8 mouse cellular contexts compared by ENCODE assay signal in genomic region chr7:55744566-55745220, GRCm38 (mm10). TPM values are rescaled to one million over a fixed set of nuclear protein-coding genes. Genes with fewer than 3 reads are reported as not detected.
DNase-seq lines count a peak whose midpoint lies in the region; ATAC-seq lines count a peak whose summit lies in the region.
"Had no signal": no experiment of that assay in that cellular context is flagged by ENCODE, and none has a peak within 500 bp of the region (broad histone marks: within the 10 kb centered on the region; RNA-seq: fewer than 3 reads in every experiment).

No protein-coding gene starts in this region.

- intact Hi-C loops in left cerebral cortex, postnatal 10 days (cut with DNase I), result no loop called here

- peak; percentile 5 for DNase-seq in 416B (ENCODE audit: low read depth)
- DNase-seq in frontal cortex, postnatal 14 days (ENCODE audit: low spot score in 2 of 2), result peak; percentile 42 to 55
- DNase-seq in left cerebral cortex, postnatal 10 days (ENCODE audit: extremely low spot score in 1 of 2, low spot score in 2 of 2), result peak; percentile 29 to 67
- DNase-seq in spleen, adult 12 weeks (ENCODE audit: low spot score), result no peak
- no peak for DNase-seq in urinary bladder, postnatal 14 days (ENCODE audit: low spot score)
- DNase-seq in yolk sac, embryonic 10.5 days (ENCODE audit: low spot score), result no peak

- peak; percentile 81 for ATAC-seq in cerebellum, adult (ENCODE audit: insufficient number of reproducible peaks, low FRiP score, low TSS enrichment)
- ATAC-seq: Patski had no signal

RNA-seq across cellular contexts. Expression of gene Siglech, which starts 23.3 kb away (rescaled TPM):
- total RNA-seq in left cerebral cortex, postnatal 10 days (2021), result 10 to 100 TPM; 12.1 to 12.3 TPM

RNA-seq across cellular contexts. Expression of gene Tubgcp5, which starts 49.3 kb away (rescaled TPM):
- 10 to 100 TPM; 25.7 to 27.5 TPM for total RNA-seq in left cerebral cortex, postnatal 10 days (2021)

Comparison
In these comparisons a context has a peak if more than half of its experiments do, and no peak if none do; other contexts are left out.
1. DNase-seq: peak in 416B (single experiment), frontal cortex, postnatal 14 days (2 of 2) and left cerebral cortex, postnatal 10 days (2 of 2); none in spleen, adult 12 weeks (single experiment), urinary bladder, postnatal 14 days (single experiment) and yolk sac, embryonic 10.5 days (single experiment).